Mouse (Mus musculus): Measurements from ENCODE around the gene Kirrel. TPM values are rescaled to one million over a fixed set of nuclear protein-coding genes. Genes with fewer than 3 reads are reported as not detected.

The Kirrel gene
- polyA plus RNA-seq, 1 experiment, result 20.7 TPM

- no peaks in the 10 kb centered on the region for H3K36me3 ChIP-seq (ENCODE audit: control insufficient read depth, insufficient read depth)
- H3K4me3 ChIP-seq, result no peak overlapping the region
- no peak overlapping the region for H3K4me2 ChIP-seq (ENCODE audit: low read depth)
- TF ChIP-seq MYOD1 (IDR thresholded peaks at IDR 0.05; ENCODE audit: control insufficient read depth in 1 of 3, insufficient read length in 2 of 3, low read depth in 2 of 3), result no peak
- no peak for TF ChIP-seq MYOG (IDR thresholded peaks at IDR 0.05; ENCODE audit: control insufficient read depth in 1 of 3, insufficient read depth in 1 of 3, insufficient read length in 2 of 3, low read depth in 2 of 3)
- TF ChIP-seq E2F4 (IDR thresholded peaks at IDR 0.05; ENCODE audit: insufficient read depth), result no peak
- TF ChIP-seq MAX (IDR thresholded peaks at IDR 0.05; ENCODE audit: low read depth), result no peak
- no peak for TF ChIP-seq TCF12 (IDR thresholded peaks at IDR 0.05; ENCODE audit: insufficient read depth, poor library complexity, severe bottlenecking)
- no peak for TF ChIP-seq TCF3 (IDR thresholded peaks at IDR 0.05; ENCODE audit: insufficient read length, low read depth)
- no peak for TF ChIP-seq SRF (IDR thresholded peaks at IDR 0.05; ENCODE audit: control insufficient read depth, insufficient read length, low read depth)
- TF ChIP-seq POLR2A (IDR thresholded peaks at IDR 0.05; ENCODE audit: insufficient read length, low read depth), result no peak
- no peak for TF ChIP-seq POLR2AphosphoS2 (IDR thresholded peaks at IDR 0.05; ENCODE audit: insufficient read length, low read depth)
- no peaks in the 10 kb centered on the region for H3K27me3 ChIP-seq (ENCODE audit: control insufficient read depth, insufficient read depth, insufficient read length)
- no peak overlapping the region for H3ac ChIP-seq (ENCODE audit: control insufficient read depth, insufficient read length)
- H3K79me2 ChIP-seq (ENCODE audit: control insufficient read depth, insufficient read depth), result peaks cover 65% of the 10 kb centered on the region
These were observed 42.7 kb downstream of the Kirrel start for GRCm38 (mm10) chr3:87131694-87132347.

GRCm38 (mm10) chr3:87130933-87131332 is 43.6 kb downstream of the Kirrel start:
- H3K36me3 ChIP-seq (ENCODE audit: control insufficient read depth, insufficient read depth), result no peaks in the 10 kb centered on the region
- H3ac ChIP-seq (ENCODE audit: control insufficient read depth, insufficient read length), result no peak overlapping the region
- TF ChIP-seq POLR2A (IDR thresholded peaks at IDR 0.05; ENCODE audit: insufficient read length, low read depth) (no peak), CEBPB (IDR thresholded peaks at IDR 0.05; ENCODE audit: insufficient read depth, poor library complexity, severe bottlenecking) (no peak), POLR2AphosphoS2 (IDR thresholded peaks at IDR 0.05; ENCODE audit: insufficient read length, low read depth) (no peak), TCF12 (IDR thresholded peaks at IDR 0.05; ENCODE audit: insufficient read depth, poor library complexity, severe bottlenecking) (no peak), REST (IDR thresholded peaks at IDR 0.05; ENCODE audit: insufficient read depth, insufficient read length) (no peak), TCF3 (IDR thresholded peaks at IDR 0.05; ENCODE audit: insufficient read length, low read depth) (no peak), SRF (IDR thresholded peaks at IDR 0.05; ENCODE audit: control insufficient read depth, insufficient read length, low read depth) (no peak), USF1 (IDR thresholded peaks at IDR 0.05; ENCODE audit: low read depth) (no peak), MAX (IDR thresholded peaks at IDR 0.05; ENCODE audit: low read depth) (no peak), MYOD1 (IDR thresholded peaks at IDR 0.05; ENCODE audit: control insufficient read depth in 1 of 3, insufficient read length in 2 of 3, low read depth in 2 of 3) (no peak), MYOG (IDR thresholded peaks at IDR 0.05; ENCODE audit: control insufficient read depth in 1 of 3, insufficient read depth in 1 of 3, insufficient read length in 2 of 3, low read depth in 2 of 3) (no peak), E2F4 (IDR thresholded peaks at IDR 0.05; ENCODE audit: insufficient read depth) (no peak)
- H3K27me3 ChIP-seq (ENCODE audit: control insufficient read depth, insufficient read depth, insufficient read length), result no peaks in the 10 kb centered on the region
- no peak overlapping the region for H3K4me3 ChIP-seq
- peaks cover 65% of the 10 kb centered on the region for H3K79me2 ChIP-seq (ENCODE audit: control insufficient read depth, insufficient read depth)
- no peak overlapping the region for H3K4me2 ChIP-seq (ENCODE audit: low read depth)

GRCm38 (mm10) chr3:87123795-87124194 is 50.8 kb downstream of the Kirrel start:
- no peak overlapping the region for H3K4me2 ChIP-seq (ENCODE audit: low read depth)
- H3ac ChIP-seq (ENCODE audit: control insufficient read depth, insufficient read length), result no peak overlapping the region
- TF ChIP-seq MAX (IDR thresholded peaks at IDR 0.05; ENCODE audit: low read depth), result no peak
- no peak for TF ChIP-seq SRF (IDR thresholded peaks at IDR 0.05; ENCODE audit: control insufficient read depth, insufficient read length, low read depth)
- no peak for TF ChIP-seq MYOD1 (IDR thresholded peaks at IDR 0.05; ENCODE audit: control insufficient read depth in 1 of 3, insufficient read length in 2 of 3, low read depth in 2 of 3)
- no peak for TF ChIP-seq POLR2AphosphoS2 (IDR thresholded peaks at IDR 0.05; ENCODE audit: insufficient read length, low read depth)
- no peak for TF ChIP-seq REST (IDR thresholded peaks at IDR 0.05; ENCODE audit: insufficient read depth, insufficient read length)
- TF ChIP-seq USF1 (IDR thresholded peaks at IDR 0.05; ENCODE audit: low read depth), result no peak
- TF ChIP-seq CEBPB (IDR thresholded peaks at IDR 0.05; ENCODE audit: insufficient read depth, poor library complexity, severe bottlenecking), result no peak
- TF ChIP-seq POLR2A (IDR thresholded peaks at IDR 0.05; ENCODE audit: insufficient read length, low read depth), result no peak
- TF ChIP-seq MYOG (IDR thresholded peaks at IDR 0.05; ENCODE audit: control insufficient read depth in 1 of 3, insufficient read depth in 1 of 3, insufficient read length in 2 of 3, low read depth in 2 of 3), result no peak
- TF ChIP-seq TCF12 (IDR thresholded peaks at IDR 0.05; ENCODE audit: insufficient read depth, poor library complexity, severe bottlenecking), result no peak
- no peak for TF ChIP-seq TCF3 (IDR thresholded peaks at IDR 0.05; ENCODE audit: insufficient read length, low read depth)
- no peak for TF ChIP-seq E2F4 (IDR thresholded peaks at IDR 0.05; ENCODE audit: insufficient read depth)
- H3K36me3 ChIP-seq (ENCODE audit: control insufficient read depth, insufficient read depth), result no peaks in the 10 kb centered on the region
- H3K79me2 ChIP-seq (ENCODE audit: control insufficient read depth, insufficient read depth), result peaks cover 24% of the 10 kb centered on the region
- no peaks in the 10 kb centered on the region for H3K27me3 ChIP-seq (ENCODE audit: control insufficient read depth, insufficient read depth, insufficient read length)
- H3K4me3 ChIP-seq, result no peak overlapping the region

- Histone ChIP-seq H3K79me2 (ENCODE audit: control insufficient read depth, insufficient read depth) (peaks cover 57% of the 10 kb centered on the region), H3K4me2 (ENCODE audit: low read depth) (no peak overlapping the region), H3K27me3 (ENCODE audit: control insufficient read depth, insufficient read depth, insufficient read length) (no peaks in the 10 kb centered on the region), H3K36me3 (ENCODE audit: control insufficient read depth, insufficient read depth) (no peaks in the 10 kb centered on the region), H3K4me3 (no peak overlapping the region), H3ac (ENCODE audit: control insufficient read depth, insufficient read length) (no peak overlapping the region)
- TF ChIP-seq MAX (IDR thresholded peaks at IDR 0.05; ENCODE audit: low read depth) (no peak), SRF (IDR thresholded peaks at IDR 0.05; ENCODE audit: control insufficient read depth, insufficient read length, low read depth) (no peak), MYOD1 (IDR thresholded peaks at IDR 0.05; ENCODE audit: control insufficient read depth in 1 of 3, insufficient read length in 2 of 3, low read depth in 2 of 3) (peak in 1 of 3 experiments; percentile 29), REST (IDR thresholded peaks at IDR 0.05; ENCODE audit: insufficient read depth, insufficient read length) (no peak)
These were observed 56.3 kb downstream of the Kirrel start for GRCm38 (mm10) chr3:87118214-87118613.

GRCm38 (mm10) chr3:87117632-87118031 is 56.9 kb downstream of the Kirrel start:
- no peaks in the 10 kb centered on the region for H3K27me3 ChIP-seq (ENCODE audit: control insufficient read depth, insufficient read depth, insufficient read length)
- no peaks in the 10 kb centered on the region for H3K36me3 ChIP-seq (ENCODE audit: control insufficient read depth, insufficient read depth)
- TF ChIP-seq MAX (IDR thresholded peaks at IDR 0.05; ENCODE audit: low read depth) (no peak), MYOD1 (IDR thresholded peaks at IDR 0.05; ENCODE audit: control insufficient read depth in 1 of 3, insufficient read length in 2 of 3, low read depth in 2 of 3) (no peak), SRF (IDR thresholded peaks at IDR 0.05; ENCODE audit: control insufficient read depth, insufficient read length, low read depth) (no peak), TCF3 (IDR thresholded peaks at IDR 0.05; ENCODE audit: insufficient read length, low read depth) (no peak), TCF12 (IDR thresholded peaks at IDR 0.05; ENCODE audit: insufficient read depth, poor library complexity, severe bottlenecking) (no peak), E2F4 (IDR thresholded peaks at IDR 0.05; ENCODE audit: insufficient read depth) (no peak)
- no peak overlapping the region for H3ac ChIP-seq (ENCODE audit: control insufficient read depth, insufficient read length)
- no peak overlapping the region for H3K4me3 ChIP-seq
- no peak overlapping the region for H3K4me2 ChIP-seq (ENCODE audit: low read depth)
- H3K79me2 ChIP-seq (ENCODE audit: control insufficient read depth, insufficient read depth), result peaks cover 63% of the 10 kb centered on the region

All from myocyte (in vitro differentiated cells).